16 mouse cellular contexts compared by ENCODE assay signal in the genomic region with DNA sequence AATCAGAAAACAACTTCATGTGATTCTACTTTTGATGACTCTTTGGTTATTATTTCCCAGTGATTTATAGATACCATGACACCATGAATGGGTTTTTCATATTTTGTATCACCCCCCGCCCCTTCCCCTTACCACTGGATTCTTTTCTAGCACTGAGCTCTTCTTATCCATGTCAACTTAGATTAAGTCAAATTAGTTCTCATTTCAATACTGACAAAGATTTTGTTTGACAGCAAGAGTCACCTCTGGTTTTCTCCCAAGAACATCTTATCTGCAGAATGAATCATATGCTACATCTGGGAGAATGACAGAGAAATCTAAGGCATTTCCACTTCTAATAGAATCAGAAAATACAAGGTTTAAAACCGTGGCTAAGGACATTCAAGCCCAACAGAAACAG.
"Had no signal": no experiment of that assay in that cellular context is flagged by ENCODE, and none has a peak within 500 bp of the region (broad histone marks: within the 10 kb centered on the region; RNA-seq: fewer than 3 reads in every experiment).

No protein-coding gene starts in this region.

- H3K9me3 ChIP-seq: neural tube, embryonic 12.5 days; neural tube, embryonic 13.5 days; neural tube, embryonic 15.5 days; stomach, embryonic 15.5 days had no signal

- H3K27ac ChIP-seq: neural tube, embryonic 12.5 days; neural tube, embryonic 13.5 days; neural tube, embryonic 15.5 days; stomach, embryonic 15.5 days; stomach, postnatal 0 days had no signal

- H3K9ac ChIP-seq: neural tube, embryonic 12.5 days; neural tube, embryonic 13.5 days; neural tube, embryonic 15.5 days; stomach, embryonic 15.5 days had no signal

- DNase-seq: right cerebral cortex, adult 18-20 months; right cerebral cortex, postnatal 14 days; right cerebral cortex, postnatal 25 days; right cerebral cortex, postnatal 4 days; spleen, adult 18-20 months; thymus, adult 18-20 months; thymus, adult 2 months; thymus, postnatal 14 days; thymus, postnatal 25 days; thymus, postnatal 36 days; thymus, postnatal 4 days had no signal

- H3K4me3 ChIP-seq: neural tube, embryonic 12.5 days; neural tube, embryonic 13.5 days; neural tube, embryonic 15.5 days; stomach, embryonic 15.5 days had no signal

- H3K27me3 ChIP-seq: neural tube, embryonic 12.5 days; neural tube, embryonic 13.5 days; neural tube, embryonic 15.5 days; stomach, embryonic 15.5 days had no signal

- H3K4me2 ChIP-seq: neural tube, embryonic 12.5 days; neural tube, embryonic 13.5 days; neural tube, embryonic 15.5 days; stomach, embryonic 15.5 days had no signal

- H3K4me1 ChIP-seq: neural tube, embryonic 12.5 days; neural tube, embryonic 13.5 days; neural tube, embryonic 15.5 days; stomach, embryonic 15.5 days had no signal

- H3K36me3 ChIP-seq: neural tube, embryonic 12.5 days; neural tube, embryonic 13.5 days; neural tube, embryonic 15.5 days; stomach, embryonic 15.5 days had no signal
